Mouse (Mus musculus): ENCODE results near the gene Itk. TPM values are rescaled to one million over a fixed set of nuclear protein-coding genes. Genes with fewer than 3 reads are reported as not detected.

Itk gene
- polyA plus RNA-seq, 2 experiments from 2014 or later = 102 to 115 TPM

DNA sequence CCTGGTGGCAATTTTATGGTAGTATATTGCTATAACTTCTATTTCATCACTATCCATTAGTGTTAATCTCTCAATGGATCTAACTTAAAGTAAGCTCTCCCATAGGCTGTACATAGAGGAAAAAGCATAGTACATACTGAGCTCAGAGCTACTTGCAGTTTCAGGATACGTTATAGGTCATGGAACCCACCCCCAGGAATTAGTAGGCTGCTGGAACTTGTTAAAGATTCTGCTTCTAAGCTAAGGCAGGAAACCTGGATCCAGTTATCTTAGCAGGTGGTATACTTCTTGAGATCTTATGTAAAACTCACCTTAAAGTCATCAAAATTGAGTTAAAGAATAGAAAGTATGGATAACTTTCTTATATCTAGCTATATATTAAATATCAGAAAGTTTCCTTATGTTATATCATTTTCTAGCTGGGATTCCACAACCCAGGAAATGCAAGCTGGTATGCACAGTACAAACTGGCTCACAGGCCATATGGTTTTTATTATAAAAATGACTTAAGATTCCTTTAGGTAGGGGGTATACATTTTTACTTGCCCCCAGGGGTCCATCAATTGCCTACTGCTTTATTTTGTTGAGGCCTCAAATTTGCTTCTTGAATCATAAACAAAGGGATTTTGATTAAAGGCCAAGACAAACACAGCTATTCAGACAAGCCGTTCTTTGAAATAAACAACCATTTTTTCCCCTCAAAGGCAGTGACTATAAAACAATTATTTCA, 39.5 kb downstream of the Itk start:
- no peak for ATAC-seq

DNA sequence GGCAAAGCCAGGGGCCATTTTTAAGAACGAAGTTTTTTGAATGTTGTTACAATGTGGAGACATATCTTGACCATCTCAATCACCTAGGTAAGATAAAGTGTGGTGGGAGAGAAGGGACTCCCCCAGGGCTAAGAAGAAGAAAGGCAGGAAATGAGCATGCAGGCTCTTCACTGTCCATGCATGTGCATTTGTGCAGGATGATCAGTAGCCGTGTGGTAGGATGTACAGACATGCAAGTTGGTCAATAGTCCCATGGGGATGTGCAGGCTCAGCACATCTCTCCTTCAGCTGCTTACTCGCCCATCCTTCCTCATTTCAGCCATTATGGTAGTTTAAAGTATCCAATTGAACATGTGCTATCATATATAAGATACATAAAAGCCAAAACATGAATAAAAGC, 40.9 kb downstream of the Itk start:
- peak; percentile 33 for ATAC-seq

DNA sequence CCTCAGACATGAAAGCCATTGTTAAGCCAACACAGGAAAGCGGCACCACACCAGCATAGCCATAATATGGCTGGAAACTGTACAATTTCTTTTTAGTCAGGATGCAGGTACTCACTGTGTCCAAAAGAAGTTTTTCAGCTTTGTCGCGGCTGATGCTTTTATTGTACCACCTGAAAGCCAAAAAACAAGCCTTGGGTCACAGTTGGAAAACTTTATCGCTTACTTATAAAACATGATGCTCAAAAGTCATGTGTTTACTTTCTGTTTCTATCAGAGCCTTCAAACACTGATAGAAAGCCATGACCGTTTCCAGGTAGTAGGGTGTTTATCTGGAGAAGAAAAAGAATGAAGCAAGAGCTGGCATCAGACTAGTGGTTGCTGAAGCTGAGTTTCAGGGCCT, 41.6 kb downstream of the Itk start:
- no peak for ATAC-seq

DNA sequence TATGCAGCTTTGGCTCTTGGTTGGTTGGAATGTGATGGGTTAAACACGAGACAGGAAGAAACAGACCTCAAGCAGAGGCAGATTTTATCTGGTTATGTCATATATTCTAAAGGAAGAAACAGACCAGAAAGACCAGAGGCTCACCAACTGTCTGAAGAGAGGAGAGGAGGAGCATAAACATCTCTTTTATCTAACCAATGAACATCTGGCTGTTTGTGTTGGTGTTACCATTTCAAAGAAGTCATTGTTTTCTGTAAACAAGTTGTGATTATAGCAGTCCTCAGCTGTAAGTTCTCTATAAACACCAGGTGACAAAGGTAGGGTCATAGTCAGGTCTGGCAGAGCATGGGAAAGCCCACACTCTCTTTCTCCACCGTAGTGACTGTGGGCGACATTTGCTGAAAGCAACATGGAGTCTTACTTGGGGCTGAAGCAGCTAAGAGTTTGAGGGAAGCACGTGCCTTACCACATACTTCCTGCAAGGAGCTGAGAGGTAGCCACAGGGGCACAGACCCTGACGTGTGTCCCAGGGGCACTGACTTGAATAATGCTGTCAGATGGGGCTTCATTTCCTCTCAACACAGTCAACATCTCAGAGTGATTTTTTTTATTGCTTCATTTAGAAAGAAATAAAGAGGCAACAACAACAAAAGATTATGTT, 45.3 kb downstream of the Itk start:
- peak; percentile 75 for ATAC-seq

DNA sequence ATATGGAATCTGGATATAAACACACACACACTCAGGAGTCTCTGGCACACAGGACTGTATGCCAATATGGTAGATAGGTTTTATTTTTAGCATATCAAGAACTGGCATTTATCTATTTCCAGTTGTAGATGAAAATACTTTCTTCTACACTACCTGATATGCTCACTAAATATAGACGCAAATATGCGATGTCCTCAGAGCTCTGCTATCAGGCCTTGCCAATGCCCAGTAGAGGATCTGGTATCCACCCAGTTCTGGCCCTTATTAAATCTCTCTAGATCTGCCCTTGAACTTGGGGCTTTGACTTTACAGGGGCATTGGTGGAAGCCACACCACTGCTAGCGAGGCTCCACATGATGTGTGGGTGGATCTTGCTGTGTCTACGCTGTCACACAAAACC, 47.4 kb downstream of the Itk start:
- ATAC-seq = no peak

DNA sequence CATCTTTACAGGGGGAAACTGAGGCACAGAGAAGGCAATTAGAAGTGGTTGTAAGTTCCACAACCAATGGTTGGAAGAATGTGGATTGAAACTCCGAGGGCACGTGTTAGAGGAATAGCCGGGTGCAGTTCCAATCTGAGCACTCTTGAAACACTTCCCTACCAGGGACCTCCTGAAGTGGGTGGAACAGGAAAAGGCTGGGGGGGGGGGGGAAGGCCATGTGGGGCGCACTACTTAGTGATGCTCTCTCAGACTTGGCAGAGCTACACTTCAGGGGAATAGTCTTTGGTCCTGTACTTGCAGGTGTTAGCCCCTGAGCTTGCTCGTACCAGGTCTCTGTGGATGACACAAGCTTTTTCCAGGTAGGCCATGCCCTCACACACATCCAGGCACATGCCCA, 53.3 kb downstream of the Itk start:
- ATAC-seq = no peak

DNA sequence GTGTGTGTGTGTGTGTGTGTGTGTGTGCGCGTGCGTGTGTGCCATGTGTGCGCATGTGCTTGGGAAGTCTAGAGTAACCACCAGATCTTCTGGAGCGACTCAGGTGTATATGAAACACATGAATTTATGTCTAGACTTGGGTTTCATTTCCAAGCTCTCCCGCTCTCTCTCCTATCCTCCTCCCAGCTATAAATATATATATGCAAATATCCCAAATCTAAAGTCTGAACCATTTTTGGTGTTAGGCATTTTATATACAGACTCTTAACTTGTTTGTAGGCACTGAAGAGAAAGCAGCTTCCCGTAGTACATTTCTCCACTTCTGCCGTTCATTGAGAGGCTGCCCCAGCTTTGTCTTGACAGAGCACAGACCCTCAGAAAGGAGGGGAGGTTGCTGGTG, 57.1 kb downstream of the Itk start:
- no peak for ATAC-seq

DNA sequence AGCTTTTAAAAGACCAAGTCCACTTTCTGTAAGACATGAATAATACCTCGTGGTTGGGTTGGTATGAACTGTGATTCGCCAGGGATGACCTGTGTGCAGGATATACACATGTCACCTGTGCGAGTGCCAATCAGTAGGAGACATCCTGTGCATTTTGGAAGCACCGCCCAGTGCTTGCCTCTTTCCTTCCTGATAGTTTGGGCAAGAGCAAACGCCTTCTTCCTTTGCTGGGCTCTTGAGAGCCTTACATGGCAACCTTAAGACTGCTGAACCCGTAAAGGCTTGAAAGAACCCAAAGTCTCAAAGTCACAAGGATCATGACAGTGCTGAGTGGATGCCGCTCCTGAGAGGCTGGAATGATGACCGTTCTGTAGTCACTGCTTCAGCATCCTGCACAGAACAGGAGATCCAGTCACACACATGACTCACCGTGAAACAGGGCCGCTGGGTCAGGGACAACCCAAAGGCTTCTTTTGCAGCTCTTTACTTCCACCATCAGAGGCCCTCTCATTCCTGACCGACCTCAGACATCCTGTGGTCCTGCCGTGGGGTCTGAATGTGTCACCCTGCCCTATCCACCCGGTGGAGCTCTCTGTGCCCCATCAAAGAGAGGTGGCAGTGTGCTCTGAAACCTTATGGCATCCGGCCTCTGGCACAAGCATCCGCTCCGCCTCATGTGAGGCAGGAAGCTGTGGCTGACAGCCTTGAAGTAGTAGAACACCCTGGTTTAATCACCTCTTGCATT, 62.9 kb downstream of the Itk start:
- ATAC-seq = peak; percentile 92

DNA sequence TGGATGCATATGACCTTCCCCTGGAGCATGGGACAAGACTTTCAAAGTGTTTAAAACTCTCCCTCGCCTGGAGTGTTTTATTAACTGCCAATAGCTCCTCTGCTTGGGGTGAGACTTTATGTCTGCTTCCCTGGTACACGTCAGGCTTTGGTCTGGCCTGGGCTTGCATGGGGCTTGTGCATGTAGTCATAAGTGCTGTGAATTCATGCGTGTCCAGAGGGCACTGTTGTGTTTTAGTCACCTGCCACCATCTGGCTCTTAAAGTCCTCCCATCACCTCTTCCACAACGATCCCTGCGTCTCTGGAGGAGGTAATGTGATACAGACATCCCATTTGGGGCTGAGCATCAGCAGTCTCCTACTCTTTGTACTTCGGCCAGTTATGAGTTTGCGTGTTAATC, 67.8 kb downstream of the Itk start:
- no peak for ATAC-seq

DNA sequence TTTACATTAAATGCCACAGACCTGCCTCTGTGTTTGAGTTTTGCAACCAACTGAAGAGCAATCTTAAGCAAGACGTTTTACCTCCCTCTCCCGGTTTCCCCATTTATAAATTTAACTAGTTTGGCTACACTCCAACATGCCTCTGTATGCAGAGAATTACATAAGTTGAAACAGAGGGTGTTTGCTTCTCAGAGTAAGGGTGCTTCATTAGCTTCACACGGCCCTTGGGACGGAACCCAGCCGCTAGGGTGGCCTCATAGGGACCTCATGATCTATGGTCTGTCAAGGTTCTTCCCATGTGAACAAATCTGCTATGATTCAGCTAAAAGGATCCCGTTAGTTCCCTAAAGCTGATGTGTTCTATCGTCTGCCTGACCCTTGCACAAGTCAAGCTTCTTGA, 74.8 kb downstream of the Itk start:
- ATAC-seq = no peak

DNA sequence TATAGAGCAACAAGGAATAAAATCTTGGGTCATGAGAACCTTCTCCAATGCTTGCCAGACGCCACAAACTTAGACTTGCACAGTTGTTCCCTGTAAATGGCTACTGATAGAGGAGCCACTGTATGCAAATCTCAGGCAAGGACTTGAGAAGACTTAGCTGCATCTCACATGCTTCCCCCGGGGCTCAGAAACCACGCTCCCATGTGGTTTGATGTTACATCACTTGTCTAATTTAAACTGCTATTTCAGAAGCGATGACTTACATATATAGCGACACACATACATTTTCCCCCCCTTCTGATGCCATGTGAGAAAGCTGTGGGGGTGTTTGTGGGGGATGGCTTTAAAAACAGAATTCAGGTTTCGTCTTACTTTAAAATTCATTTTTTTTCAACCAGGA, 75.5 kb downstream of the Itk start:
- ATAC-seq = no peak

DNA sequence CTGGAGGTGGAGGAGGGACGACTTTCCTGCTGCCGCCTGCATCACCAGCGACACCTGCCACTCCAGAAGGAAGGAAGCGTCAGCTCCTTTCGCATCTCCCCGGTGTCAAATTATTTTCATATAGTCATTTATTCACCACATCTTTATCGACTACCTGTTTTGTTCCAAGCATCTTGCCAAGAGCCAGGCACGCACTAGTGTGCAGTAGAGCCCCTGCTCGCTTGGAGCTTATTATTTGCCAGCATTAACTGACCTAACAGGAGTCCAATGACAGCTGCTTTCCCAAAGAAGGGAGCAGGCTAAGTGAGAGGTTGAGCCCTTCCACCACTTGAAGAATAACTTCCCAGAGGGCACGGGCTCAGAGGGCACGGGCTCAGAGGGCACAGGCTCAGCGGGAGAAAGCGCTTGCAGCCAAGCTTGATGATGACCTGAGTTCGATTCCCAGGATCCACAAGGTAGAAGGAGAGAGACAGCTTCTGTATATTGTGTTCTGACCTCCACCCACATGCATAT, 76.7 kb downstream of the Itk start, which contains the start of gene Cyfip2:
Gene Cyfip2, minus strand, starts transcription at position 337 of the 513 bp plus-strand sequence.
- ATAC-seq = no peak

DNA sequence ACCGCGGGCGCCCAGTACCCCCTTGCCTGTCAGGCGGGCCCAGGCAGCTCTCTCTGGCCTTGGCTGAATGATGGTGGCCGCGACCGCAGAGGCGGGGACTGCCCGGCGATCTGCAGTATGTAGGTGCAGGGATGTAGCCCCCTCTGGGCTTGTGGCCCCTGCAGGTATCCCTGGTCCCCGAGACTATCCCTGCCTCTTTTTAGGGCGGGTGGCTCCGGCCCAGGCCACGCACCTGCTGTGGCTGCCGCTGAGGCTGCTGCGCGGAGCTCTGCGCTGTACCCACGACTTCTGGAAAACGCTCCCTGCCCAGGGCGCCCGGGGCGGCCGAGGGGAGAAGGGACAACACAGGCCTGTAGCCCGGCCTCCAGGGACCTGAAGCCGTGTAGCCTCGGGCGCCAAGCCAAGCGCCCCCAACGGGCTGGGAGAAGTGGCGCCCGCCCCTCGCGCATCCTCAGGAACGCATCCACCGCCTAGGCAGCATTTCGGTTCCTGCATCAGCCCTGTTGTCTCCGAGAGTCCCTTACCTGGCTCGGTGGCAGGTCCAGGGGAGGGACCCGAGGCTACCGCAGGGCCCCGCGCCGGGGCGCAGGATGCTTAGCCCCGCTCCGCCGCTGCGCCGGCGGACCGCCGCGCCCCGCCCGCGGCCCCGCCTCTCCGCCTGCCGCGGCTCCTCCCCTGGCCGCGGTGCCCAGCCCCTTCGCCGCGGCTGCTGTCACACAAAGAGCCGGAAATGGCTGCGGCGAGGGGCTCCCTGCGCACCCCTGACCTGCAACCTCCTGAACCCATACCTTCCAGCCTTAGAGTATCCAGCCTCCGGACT, 77.4 kb downstream of the Itk start:
- ATAC-seq = peak; percentile 44

DNA sequence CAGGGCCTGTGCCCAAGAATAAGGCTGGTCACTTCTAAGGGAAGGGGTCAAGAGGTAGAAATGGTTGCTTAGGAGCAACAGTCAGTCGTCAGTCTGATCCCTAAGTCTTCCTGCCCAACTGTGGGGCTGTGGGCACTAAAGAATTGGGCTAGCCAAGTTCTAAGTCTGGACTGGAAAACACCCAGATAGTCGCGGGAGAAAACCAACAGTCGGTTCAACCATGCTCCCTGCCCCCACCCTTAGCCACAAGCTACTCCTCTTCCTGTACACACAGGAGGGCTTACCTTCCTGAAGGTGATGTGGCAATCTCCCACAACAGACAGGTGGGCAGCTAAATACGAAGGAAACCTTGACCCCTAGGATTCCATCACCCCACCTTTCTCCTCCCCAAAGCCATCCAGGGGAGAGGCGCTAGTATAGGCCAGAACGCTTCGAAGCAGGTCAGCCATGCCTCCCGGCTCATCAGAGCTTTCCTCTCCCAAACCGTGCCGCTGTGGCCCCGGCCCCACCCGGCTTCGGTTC, 78.1 kb downstream of the Itk start:
- peak; percentile 29 for ATAC-seq

DNA sequence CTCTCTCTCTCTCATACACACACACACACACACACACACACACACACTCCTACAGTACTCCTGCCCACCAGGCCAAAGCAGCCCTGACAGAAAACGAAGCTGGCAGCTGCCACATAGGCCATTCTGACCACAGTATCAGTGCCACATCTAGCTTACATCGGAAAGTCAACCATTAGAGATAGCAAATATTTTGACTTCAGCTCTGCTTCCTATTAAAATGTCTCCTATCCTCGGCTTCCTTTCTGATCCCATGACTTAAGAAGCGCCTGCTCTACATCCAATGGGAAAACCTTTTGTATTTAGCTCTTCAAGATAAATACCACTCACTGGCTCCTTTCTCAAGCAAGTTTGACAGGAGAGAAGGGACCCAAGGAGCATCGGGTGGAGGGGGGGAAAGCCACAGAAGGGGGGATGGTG, 78.7 kb downstream of the Itk start:
- ATAC-seq = no peak

DNA sequence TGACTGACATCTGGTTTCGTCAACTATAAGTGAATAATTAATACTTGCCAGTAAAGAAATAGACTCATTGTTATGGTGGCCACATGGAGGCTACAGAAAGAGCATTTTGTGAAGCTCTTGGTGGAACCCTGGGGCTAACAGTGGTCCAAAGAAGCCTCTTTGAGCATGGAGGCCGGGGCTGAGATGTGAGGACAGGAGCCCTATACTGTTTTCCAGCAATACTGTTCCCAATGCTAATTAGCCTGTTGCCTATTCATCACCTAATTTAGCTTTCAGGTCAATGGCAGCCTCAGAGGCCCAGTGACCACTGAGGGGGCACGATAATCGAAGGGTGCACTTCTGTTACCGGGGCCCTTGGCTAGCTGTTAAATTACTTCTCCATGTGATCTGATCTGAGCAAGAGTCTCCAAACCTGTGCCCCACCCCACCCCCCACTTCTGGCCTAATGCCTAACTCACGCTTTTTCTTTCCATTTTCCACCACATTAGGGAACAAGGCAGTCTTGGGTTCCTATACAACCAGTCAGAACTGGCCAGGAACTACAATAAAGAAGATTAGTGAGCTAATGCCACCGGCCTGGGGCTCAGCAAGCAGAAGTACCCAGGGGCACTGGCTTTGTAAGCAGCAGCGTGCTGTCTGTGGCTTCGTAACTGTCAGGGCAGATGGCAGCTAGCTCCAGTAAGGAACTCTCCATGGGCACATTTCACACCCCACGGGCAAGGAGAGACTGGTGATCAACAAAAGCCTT, 79.3 kb downstream of the Itk start:
- ATAC-seq = no peak

DNA sequence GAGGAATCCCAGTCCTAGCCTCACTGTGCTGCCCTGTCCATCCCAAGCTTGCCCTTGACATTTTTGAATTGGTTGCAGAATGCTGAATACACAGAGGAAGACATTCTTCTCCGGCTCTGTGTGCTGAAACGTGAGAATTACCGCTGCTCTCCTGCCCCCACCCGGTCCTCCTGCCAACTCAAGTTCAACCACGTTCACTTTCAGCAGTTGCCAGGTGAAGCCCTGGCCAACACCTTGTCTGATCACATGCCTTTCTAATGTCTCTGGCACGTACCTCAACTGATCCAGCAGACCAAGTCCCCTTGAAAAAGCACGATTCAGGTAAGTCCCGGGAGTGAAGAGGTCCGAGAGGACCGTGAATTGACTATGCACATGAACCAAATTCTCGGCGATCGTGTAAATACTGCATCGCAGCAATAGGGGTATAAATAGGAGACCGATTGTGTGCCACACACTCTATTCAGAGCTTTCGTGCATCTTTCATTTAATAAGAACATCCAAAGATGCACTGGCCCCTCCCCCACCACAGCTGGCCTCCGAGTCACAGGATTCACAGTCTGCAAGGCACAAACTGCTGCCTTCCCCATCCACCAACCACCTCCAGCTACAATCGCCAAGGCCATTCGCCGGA, 80.1 kb downstream of the Itk start:
- ATAC-seq = no peak

DNA sequence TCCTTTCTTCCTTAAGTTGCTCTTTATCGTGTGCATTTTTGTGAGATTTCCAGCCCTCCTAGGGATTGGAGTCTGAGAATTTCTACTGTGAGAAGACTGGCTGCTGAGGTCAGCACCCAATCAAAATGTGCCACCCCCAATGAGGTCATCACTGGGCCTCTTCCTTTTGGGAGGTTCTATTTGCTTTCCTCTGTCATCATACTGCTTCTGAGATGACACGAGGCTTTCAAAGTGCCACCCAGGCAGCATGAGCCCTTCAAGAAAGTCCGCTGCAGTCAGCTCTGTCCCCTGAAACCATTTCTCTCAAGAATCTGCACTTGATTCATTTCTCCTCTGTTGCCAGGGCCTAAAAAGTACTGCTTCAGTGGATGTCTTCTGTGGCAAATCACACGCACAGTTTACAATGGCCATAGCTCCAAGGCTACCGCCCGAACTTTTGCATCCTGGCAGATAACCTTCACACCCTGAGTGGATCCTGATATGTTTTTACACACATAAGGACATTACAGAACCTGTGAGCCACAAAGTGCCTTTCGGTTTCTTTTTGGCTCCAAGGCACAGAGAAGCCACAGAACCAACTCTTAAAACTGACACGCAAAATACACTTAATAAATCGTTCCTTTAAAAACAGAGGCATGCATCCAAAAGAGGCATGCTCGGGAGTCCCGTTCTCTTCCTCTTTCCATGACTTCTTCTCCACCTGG, 80.9 kb downstream of the Itk start:
- peak; percentile 34 for ATAC-seq

DNA sequence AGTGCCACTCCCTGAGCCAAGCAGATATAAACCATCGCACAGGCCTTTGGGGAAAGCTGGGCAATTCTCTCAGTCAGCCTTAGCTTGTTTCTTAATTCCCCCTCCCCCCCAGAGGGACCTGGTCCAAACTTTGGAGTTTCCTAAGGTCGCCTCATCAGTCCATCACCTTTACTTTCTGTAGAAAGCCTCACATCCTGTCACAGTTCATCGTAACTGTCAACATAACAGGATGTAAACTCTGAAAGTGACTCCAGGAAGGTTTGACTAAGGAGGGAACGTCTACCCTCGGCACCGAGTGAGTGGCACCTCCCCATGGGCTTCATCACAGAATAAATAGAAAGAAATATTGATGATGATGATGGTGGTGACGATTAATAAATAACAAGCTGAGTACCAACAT, 81.5 kb downstream of the Itk start:
- ATAC-seq = peak; percentile 54

DNA sequence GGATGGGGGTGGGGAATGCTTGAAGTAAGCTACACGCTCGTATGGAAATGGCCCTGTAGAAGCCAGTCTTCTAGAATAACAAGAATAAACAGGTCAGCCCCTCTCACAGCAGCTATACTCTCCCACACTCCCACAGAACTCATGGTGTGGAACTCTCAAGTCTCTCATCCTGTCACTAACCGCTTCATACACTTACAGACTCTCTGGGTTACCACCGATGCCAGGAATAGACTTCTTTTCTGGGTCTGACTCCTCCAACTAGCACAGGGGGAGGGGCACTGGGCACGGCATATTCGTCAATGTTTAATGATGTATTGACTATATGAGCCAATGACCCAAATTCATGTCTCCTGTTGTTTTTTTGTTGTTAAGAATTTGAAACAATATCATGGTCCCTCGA, 82.5 kb downstream of the Itk start:
- no peak for ATAC-seq
